Mouse (Mus musculus) adipose tissue, adult 10 weeks (tissue): ENCODE measurements around the gene Ccndbp1. TPM values are rescaled to one million over a fixed set of nuclear protein-coding genes. Genes with fewer than 3 reads are reported as not detected.

ENCODE experiments used
- polyA plus RNA-seq: library from polyadenylated mRNA; stranded (reverse); fragments of 350-450 nt; fragmentation: Illumina TruSeq; extraction: RNeasy Lipid Tissue Mini Kit (QIAGEN cat#74804); gene quantifications from one replicate; pipeline ENCODE4 v1.2.3, GENCODE M21; 2014; ENCODE audit warnings: low read depth, low replicate concordance

Gene Ccndbp1
- polyA plus RNA-seq, result 43.9 TPM

GRCm38 (mm10) chr2:121007925-121008663, at the start of gene Ccndbp1:
Ccndbp1 (plus strand) TSS chr2:121008403.

GRCm38 (mm10) chr2:120970559-120971080, 37.6 kb upstream of the Ccndbp1 start, which contains the start of gene Ubr1:
Ubr1 (minus strand) TSS chr2:120970715.

GRCm38 (mm10) chr2:120976990-120977925, 30.9 kb upstream of the Ccndbp1 start, which contains the start of gene Tmem62:
Tmem62 (plus strand) TSS chr2:120977017.

GRCm38 (mm10) chr2:121036733-121037341, 28.6 kb downstream of the Ccndbp1 start, which contains the start of gene Epb42:
Epb42 (minus strand) TSS chr2:121037072.

Other genes starting within 250 kb of the Ccndbp1 start
- gene Cdan1, start 158.3 kb upstream of the Ccndbp1 start, polyA plus RNA-seq, result 8.6 TPM
- gene Ttbk2, start 157.8 kb upstream of the Ccndbp1 start, polyA plus RNA-seq, result 6.3 TPM
- 13.4 TPM for gene Ubr1, start 37.7 kb upstream of the Ccndbp1 start, polyA plus RNA-seq
- 15.2 TPM for gene Tmem62, start 31.4 kb upstream of the Ccndbp1 start, polyA plus RNA-seq
- not detected for gene Epb42, start 28.7 kb downstream of the Ccndbp1 start, polyA plus RNA-seq
- gene Tgm5, start 77.4 kb downstream of the Ccndbp1 start, polyA plus RNA-seq, result not detected
- gene Tgm7, start 101.4 kb downstream of the Ccndbp1 start, polyA plus RNA-seq, result 0.27 TPM
- 11.8 TPM for gene Adal, start 132.0 kb downstream of the Ccndbp1 start, polyA plus RNA-seq
- gene Lcmt2, start 132.2 kb downstream of the Ccndbp1 start, polyA plus RNA-seq, result 8.6 TPM
- gene Tubgcp4, start 162.3 kb downstream of the Ccndbp1 start, polyA plus RNA-seq, result 18.2 TPM
- 9.7 TPM for gene Zscan29, start 162.7 kb downstream of the Ccndbp1 start, polyA plus RNA-seq